Mouse (Mus musculus): ENCODE results near the gene Nprl3. TPM values are rescaled to one million over a fixed set of nuclear protein-coding genes. Genes with fewer than 3 reads are reported as not detected.

Nprl3 gene
- total and polyA plus RNA-seq, 3 experiments, result 26.3 to 121 (median 106) TPM

- Histone ChIP-seq H3K4me3 (ENCODE audit: low read depth, low read length) (no peak overlapping the region), H3K27me3 (ENCODE audit: insufficient read depth, low read length) (no peaks in the 10 kb centered on the region), H3K9me3 (replicated peaks) (no peaks in the 10 kb centered on the region), H3K4me1 (ENCODE audit: insufficient read depth, low read depth, low read length) (peaks cover 31% of the 10 kb centered on the region), H3K36me3 (replicated peaks) (peaks cover 100% of the 10 kb centered on the region)
- DNase-seq (ENCODE audit: low spot score) (no peak), ATAC-seq (ENCODE audit: extremely low read depth, insufficient number of reproducible peaks, low FRiP score, poor library complexity, severe bottlenecking) (no peak)
- TF ChIP-seq GATA1 (IDR thresholded peaks at IDR 0.05; ENCODE audit: borderline replicate concordance, low read length) (no peak), POLR2AphosphoS5 (IDR thresholded peaks at IDR 0.05; ENCODE audit: insufficient replicate concordance, low read depth, low read length) (no peak), CTCF (IDR thresholded peaks at IDR 0.05; ENCODE audit: low read depth, low read length) (no peak), TAL1 (conservative IDR thresholded peaks at IDR 0.05; ENCODE audit: low read depth, low read length) (no peak), GATA2 (IDR thresholded peaks at IDR 0.05; ENCODE audit: borderline replicate concordance, low read depth, low read length) (no peak)
Measured at GRCm38 (mm10) chr11:32233895-32234294, 33.6 kb downstream of the Nprl3 start.

GRCm38 (mm10) chr11:32232848-32233247 is 34.7 kb downstream of the Nprl3 start:
- TF ChIP-seq POLR2AphosphoS5 (IDR thresholded peaks at IDR 0.05; ENCODE audit: insufficient replicate concordance, low read depth, low read length) (no peak), CTCF (IDR thresholded peaks at IDR 0.05; ENCODE audit: low read depth, low read length) (no peak), GATA2 (IDR thresholded peaks at IDR 0.05; ENCODE audit: borderline replicate concordance, low read depth, low read length) (no peak), TAL1 (conservative IDR thresholded peaks at IDR 0.05; ENCODE audit: low read depth, low read length) (no peak), GATA1 (IDR thresholded peaks at IDR 0.05; ENCODE audit: borderline replicate concordance, low read length) (no peak)
- no peaks in the 10 kb centered on the region for H3K9me3 ChIP-seq (replicated peaks)
- no peak overlapping the region for H3K4me3 ChIP-seq (ENCODE audit: low read depth, low read length)
- DNase-seq (ENCODE audit: low spot score) (no peak), ATAC-seq (ENCODE audit: extremely low read depth, insufficient number of reproducible peaks, low FRiP score, poor library complexity, severe bottlenecking) (no peak)
- peaks cover 100% of the 10 kb centered on the region for H3K36me3 ChIP-seq (replicated peaks)
- H3K4me1 ChIP-seq (ENCODE audit: insufficient read depth, low read depth, low read length), result peaks cover 30% of the 10 kb centered on the region
- no peaks in the 10 kb centered on the region for H3K27me3 ChIP-seq (ENCODE audit: insufficient read depth, low read length)

DNA sequence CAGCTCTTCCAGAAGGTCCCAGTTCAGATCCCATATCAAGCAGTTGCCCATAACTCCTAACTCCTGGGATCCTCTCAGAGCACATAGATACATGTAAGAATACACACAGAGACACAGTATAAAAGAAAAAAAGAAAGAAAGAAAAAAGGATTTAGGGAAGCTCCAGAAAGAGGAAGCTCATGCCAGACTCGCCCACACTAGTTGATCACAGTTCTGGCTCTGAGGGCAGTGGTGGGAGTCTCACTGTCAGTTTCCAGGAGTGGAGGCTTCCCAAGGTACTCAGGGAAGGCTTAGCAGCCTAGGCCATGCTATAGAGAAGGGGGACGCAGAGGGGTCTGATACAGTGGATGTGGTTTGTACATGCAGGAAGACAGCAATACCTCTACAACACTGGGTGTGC is 36.4 kb downstream of the Nprl3 start:
- no peak overlapping the region for H3K4me3 ChIP-seq (ENCODE audit: low read depth, low read length)
- H3K36me3 ChIP-seq (replicated peaks), result peaks cover 88% of the 10 kb centered on the region
- no peak for ATAC-seq (ENCODE audit: extremely low read depth, insufficient number of reproducible peaks, low FRiP score, poor library complexity, severe bottlenecking)
- no peak for TF ChIP-seq TAL1 (conservative IDR thresholded peaks at IDR 0.05; ENCODE audit: low read depth, low read length)
- TF ChIP-seq GATA1 (IDR thresholded peaks at IDR 0.05; ENCODE audit: borderline replicate concordance, low read length), result no peak
- no peak for TF ChIP-seq POLR2AphosphoS5 (IDR thresholded peaks at IDR 0.05; ENCODE audit: insufficient replicate concordance, low read depth, low read length)
- TF ChIP-seq GATA2 (IDR thresholded peaks at IDR 0.05; ENCODE audit: borderline replicate concordance, low read depth, low read length), result no peak
- TF ChIP-seq CTCF (IDR thresholded peaks at IDR 0.05; ENCODE audit: low read depth, low read length), result no peak
- H3K4me1 ChIP-seq (ENCODE audit: insufficient read depth, low read depth, low read length), result peaks cover 42% of the 10 kb centered on the region
- H3K9me3 ChIP-seq (replicated peaks), result no peaks in the 10 kb centered on the region
- no peaks in the 10 kb centered on the region for H3K27me3 ChIP-seq (ENCODE audit: insufficient read depth, low read length)
- DNase-seq (ENCODE audit: low spot score), result no peak

- H3K27me3 ChIP-seq (ENCODE audit: insufficient read depth, low read length), result peaks cover 2% of the 10 kb centered on the region; the same call in 1 of the 2 replicates
- peaks cover 79% of the 10 kb centered on the region for H3K36me3 ChIP-seq (replicated peaks)
- DNase-seq (ENCODE audit: low spot score) (no peak), ATAC-seq (ENCODE audit: extremely low read depth, insufficient number of reproducible peaks, low FRiP score, poor library complexity, severe bottlenecking) (no peak)
- H3K9me3 ChIP-seq (replicated peaks), result no peaks in the 10 kb centered on the region
- TF ChIP-seq CTCF (IDR thresholded peaks at IDR 0.05; ENCODE audit: low read depth, low read length) (no peak), GATA2 (IDR thresholded peaks at IDR 0.05; ENCODE audit: borderline replicate concordance, low read depth, low read length) (no peak), GATA1 (IDR thresholded peaks at IDR 0.05; ENCODE audit: borderline replicate concordance, low read length) (no peak), TAL1 (conservative IDR thresholded peaks at IDR 0.05; ENCODE audit: low read depth, low read length) (no peak), POLR2AphosphoS5 (IDR thresholded peaks at IDR 0.05; ENCODE audit: insufficient replicate concordance, low read depth, low read length) (no peak)
- peaks cover 51% of the 10 kb centered on the region for H3K4me1 ChIP-seq (ENCODE audit: insufficient read depth, low read depth, low read length)
- no peak overlapping the region for H3K4me3 ChIP-seq (ENCODE audit: low read depth, low read length)
Measured at GRCm38 (mm10) chr11:32230220-32230619, 37.3 kb downstream of the Nprl3 start.

GRCm38 (mm10) chr11:32228292-32228845 is 39.1 kb downstream of the Nprl3 start:
- TF ChIP-seq GATA1 (IDR thresholded peaks at IDR 0.05; ENCODE audit: borderline replicate concordance, low read length), result no peak
- TF ChIP-seq GATA2 (IDR thresholded peaks at IDR 0.05; ENCODE audit: borderline replicate concordance, low read depth, low read length), result no peak
- no peak for TF ChIP-seq TAL1 (conservative IDR thresholded peaks at IDR 0.05; ENCODE audit: low read depth, low read length)
- H3K36me3 ChIP-seq (replicated peaks), result peaks cover 61% of the 10 kb centered on the region
- DNase-seq (ENCODE audit: low spot score), result no peak

GRCm38 (mm10) chr11:32227555-32227954 is 40.0 kb downstream of the Nprl3 start:
- Histone ChIP-seq H3K27me3 (ENCODE audit: insufficient read depth, low read length) (peaks cover 25% of the 10 kb centered on the region), H3K36me3 (replicated peaks) (peaks cover 53% of the 10 kb centered on the region), H3K4me1 (ENCODE audit: insufficient read depth, low read depth, low read length) (peaks cover 68% of the 10 kb centered on the region), H3K4me3 (ENCODE audit: low read depth, low read length) (no peak overlapping the region), H3K9me3 (replicated peaks) (no peaks in the 10 kb centered on the region; the same call in 1 of the 2 replicates)
- no peak for ATAC-seq (ENCODE audit: extremely low read depth, insufficient number of reproducible peaks, low FRiP score, poor library complexity, severe bottlenecking)
- no peak for DNase-seq (ENCODE audit: low spot score)
- no peak for TF ChIP-seq GATA2 (IDR thresholded peaks at IDR 0.05; ENCODE audit: borderline replicate concordance, low read depth, low read length)
- no peak for TF ChIP-seq TAL1 (conservative IDR thresholded peaks at IDR 0.05; ENCODE audit: low read depth, low read length)
- no peak for TF ChIP-seq CTCF (IDR thresholded peaks at IDR 0.05; ENCODE audit: low read depth, low read length)
- no peak for TF ChIP-seq GATA1 (IDR thresholded peaks at IDR 0.05; ENCODE audit: borderline replicate concordance, low read length)
- no peak for TF ChIP-seq POLR2AphosphoS5 (IDR thresholded peaks at IDR 0.05; ENCODE audit: insufficient replicate concordance, low read depth, low read length)

More at GRCm38 (mm10) chr11:32228292-32228845, 39.1 kb downstream of the Nprl3 start:
- peaks cover 62% of the 10 kb centered on the region for H3K4me1 ChIP-seq (ENCODE audit: insufficient read depth, low read depth, low read length)
- no peak overlapping the region for H3K4me3 ChIP-seq (ENCODE audit: low read depth, low read length)
- ATAC-seq (ENCODE audit: extremely low read depth, insufficient number of reproducible peaks, low FRiP score, poor library complexity, severe bottlenecking), result no peak
- no peaks in the 10 kb centered on the region; the same call in 1 of the 2 replicates for H3K9me3 ChIP-seq (replicated peaks)
- peaks cover 17% of the 10 kb centered on the region for H3K27me3 ChIP-seq (ENCODE audit: insufficient read depth, low read length)

All from G1E (cell line).